Mouse (Mus musculus): ENCODE results near the gene Gimd1. TPM values are rescaled to one million over a fixed set of nuclear protein-coding genes. Genes with fewer than 3 reads are reported as not detected.

Gimd1 gene
- polyA plus RNA-seq (2011; ENCODE audit: insufficient read length, low read depth, missing spikeins) = not detected in 2 replicates

- Histone ChIP-seq H3K4me3 (ENCODE audit: insufficient read depth, low read length) (no peak within 1 kb of the TSS), H3K27ac (ENCODE audit: insufficient read depth, low read length) (no peak within 1 kb of the TSS), H3K4me1 (ENCODE audit: control insufficient read depth, insufficient read depth, low read length) (no peaks in the 10 kb centered on the region)
- no peak for TF ChIP-seq CTCF (IDR thresholded peaks at IDR 0.05; ENCODE audit: borderline replicate concordance, insufficient read depth, low read length)
- no peak for TF ChIP-seq POLR2A (IDR thresholded peaks at IDR 0.05; ENCODE audit: low read depth, low read length)
Measured at GRCm38 (mm10) chr3:132629601-132630239, at the start of gene Gimd1. Gene Gimd1 (plus strand): TSS chr3:132629820.

- Histone ChIP-seq H3K27ac (ENCODE audit: insufficient read depth, low read length) (no peak overlapping the region), H3K4me3 (ENCODE audit: insufficient read depth, low read length) (no peak overlapping the region), H3K4me1 (ENCODE audit: control insufficient read depth, insufficient read depth, low read length) (no peaks in the 10 kb centered on the region)
- TF ChIP-seq POLR2A (IDR thresholded peaks at IDR 0.05; ENCODE audit: low read depth, low read length) (no peak), CTCF (IDR thresholded peaks at IDR 0.05; ENCODE audit: borderline replicate concordance, insufficient read depth, low read length) (no peak)
Measured at GRCm38 (mm10) chr3:132581198-132581597, 48.4 kb upstream of the Gimd1 start.

- no peak overlapping the region for H3K4me3 ChIP-seq (ENCODE audit: insufficient read depth, low read length)
- H3K4me1 ChIP-seq (ENCODE audit: control insufficient read depth, insufficient read depth, low read length) = no peaks in the 10 kb centered on the region
- no peak overlapping the region for H3K27ac ChIP-seq (ENCODE audit: insufficient read depth, low read length)
- TF ChIP-seq CTCF (IDR thresholded peaks at IDR 0.05; ENCODE audit: borderline replicate concordance, insufficient read depth, low read length) = no peak
- TF ChIP-seq POLR2A (IDR thresholded peaks at IDR 0.05; ENCODE audit: low read depth, low read length) = no peak
Measured at GRCm38 (mm10) chr3:132582339-132582738, 47.3 kb upstream of the Gimd1 start.

- Histone ChIP-seq H3K4me1 (ENCODE audit: control insufficient read depth, insufficient read depth, low read length) (no peaks in the 10 kb centered on the region), H3K27ac (ENCODE audit: insufficient read depth, low read length) (no peak overlapping the region), H3K4me3 (ENCODE audit: insufficient read depth, low read length) (no peak overlapping the region)
- TF ChIP-seq POLR2A (IDR thresholded peaks at IDR 0.05; ENCODE audit: low read depth, low read length) (no peak), CTCF (IDR thresholded peaks at IDR 0.05; ENCODE audit: borderline replicate concordance, insufficient read depth, low read length) (no peak)
Measured at GRCm38 (mm10) chr3:132585122-132585972, 44.3 kb upstream of the Gimd1 start.

- Histone ChIP-seq H3K4me1 (ENCODE audit: control insufficient read depth, insufficient read depth, low read length) (no peaks in the 10 kb centered on the region), H3K27ac (ENCODE audit: insufficient read depth, low read length) (no peak overlapping the region), H3K4me3 (ENCODE audit: insufficient read depth, low read length) (no peak overlapping the region)
- TF ChIP-seq CTCF (IDR thresholded peaks at IDR 0.05; ENCODE audit: borderline replicate concordance, insufficient read depth, low read length) (no peak), POLR2A (IDR thresholded peaks at IDR 0.05; ENCODE audit: low read depth, low read length) (no peak)
Measured at GRCm38 (mm10) chr3:132588146-132588545, 41.5 kb upstream of the Gimd1 start.

- Histone ChIP-seq H3K27ac (ENCODE audit: insufficient read depth, low read length) (no peak overlapping the region), H3K4me1 (ENCODE audit: control insufficient read depth, insufficient read depth, low read length) (no peaks in the 10 kb centered on the region), H3K4me3 (ENCODE audit: insufficient read depth, low read length) (no peak overlapping the region)
- TF ChIP-seq CTCF (IDR thresholded peaks at IDR 0.05; ENCODE audit: borderline replicate concordance, insufficient read depth, low read length) (no peak), POLR2A (IDR thresholded peaks at IDR 0.05; ENCODE audit: low read depth, low read length) (no peak)
Measured at GRCm38 (mm10) chr3:132590010-132590409, 39.6 kb upstream of the Gimd1 start.

DNA sequence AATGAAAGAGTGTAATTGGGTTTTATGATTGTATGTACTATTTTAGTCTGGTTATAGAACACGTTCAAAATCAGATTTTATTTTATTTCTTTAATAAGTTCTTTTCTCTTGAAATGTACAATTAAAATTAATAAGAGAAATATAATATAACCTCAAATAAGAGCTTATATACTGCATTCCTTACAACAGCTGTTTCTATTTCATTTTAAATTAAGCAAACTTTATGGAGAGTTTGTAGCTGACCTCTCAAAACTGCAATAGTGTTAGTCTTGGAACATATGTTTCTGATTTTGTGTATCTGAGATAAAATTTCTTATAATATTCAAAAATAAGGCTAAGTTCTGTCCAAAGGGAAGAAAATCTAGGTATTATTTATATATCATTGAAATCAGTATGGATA is 39.0 kb upstream of the Gimd1 start:
- TF ChIP-seq POLR2A (IDR thresholded peaks at IDR 0.05; ENCODE audit: low read depth, low read length) (no peak), CTCF (IDR thresholded peaks at IDR 0.05; ENCODE audit: borderline replicate concordance, insufficient read depth, low read length) (no peak)
- H3K27ac ChIP-seq (ENCODE audit: insufficient read depth, low read length) = no peak overlapping the region
- H3K4me1 ChIP-seq (ENCODE audit: control insufficient read depth, insufficient read depth, low read length) = no peaks in the 10 kb centered on the region
- no peak overlapping the region for H3K4me3 ChIP-seq (ENCODE audit: insufficient read depth, low read length)

GRCm38 (mm10) chr3:132628741-132629140 is 879 bp upstream of the Gimd1 start:
- TF ChIP-seq CTCF (IDR thresholded peaks at IDR 0.05; ENCODE audit: borderline replicate concordance, insufficient read depth, low read length) (no peak), POLR2A (IDR thresholded peaks at IDR 0.05; ENCODE audit: low read depth, low read length) (no peak)
- no peak overlapping the region for H3K4me3 ChIP-seq (ENCODE audit: insufficient read depth, low read length)
- H3K4me1 ChIP-seq (ENCODE audit: control insufficient read depth, insufficient read depth, low read length) = no peaks in the 10 kb centered on the region
- no peak overlapping the region for H3K27ac ChIP-seq (ENCODE audit: insufficient read depth, low read length)

GRCm38 (mm10) chr3:132633261-132633660 is 3.6 kb downstream of the Gimd1 start:
- Histone ChIP-seq H3K4me1 (ENCODE audit: control insufficient read depth, insufficient read depth, low read length) (no peaks in the 10 kb centered on the region), H3K4me3 (ENCODE audit: insufficient read depth, low read length) (no peak overlapping the region), H3K27ac (ENCODE audit: insufficient read depth, low read length) (no peak overlapping the region)
- TF ChIP-seq CTCF (IDR thresholded peaks at IDR 0.05; ENCODE audit: borderline replicate concordance, insufficient read depth, low read length) = no peak
- no peak for TF ChIP-seq POLR2A (IDR thresholded peaks at IDR 0.05; ENCODE audit: low read depth, low read length)

GRCm38 (mm10) chr3:132637080-132637479 is 7.5 kb downstream of the Gimd1 start:
- TF ChIP-seq CTCF (IDR thresholded peaks at IDR 0.05; ENCODE audit: borderline replicate concordance, insufficient read depth, low read length) = no peak
- no peak for TF ChIP-seq POLR2A (IDR thresholded peaks at IDR 0.05; ENCODE audit: low read depth, low read length)
- Histone ChIP-seq H3K4me3 (ENCODE audit: insufficient read depth, low read length) (no peak overlapping the region), H3K4me1 (ENCODE audit: control insufficient read depth, insufficient read depth, low read length) (no peaks in the 10 kb centered on the region), H3K27ac (ENCODE audit: insufficient read depth, low read length) (no peak overlapping the region)

Measured in embryonic fibroblast, embryonic 13.5 days (primary cell).